Mouse (Mus musculus): ENCODE results near the gene Syp. TPM values are rescaled to one million over a fixed set of nuclear protein-coding genes. Genes with fewer than 3 reads are reported as not detected.

The Syp gene
- polyA plus RNA-seq, 1 experiment = 961 TPM

DNA sequence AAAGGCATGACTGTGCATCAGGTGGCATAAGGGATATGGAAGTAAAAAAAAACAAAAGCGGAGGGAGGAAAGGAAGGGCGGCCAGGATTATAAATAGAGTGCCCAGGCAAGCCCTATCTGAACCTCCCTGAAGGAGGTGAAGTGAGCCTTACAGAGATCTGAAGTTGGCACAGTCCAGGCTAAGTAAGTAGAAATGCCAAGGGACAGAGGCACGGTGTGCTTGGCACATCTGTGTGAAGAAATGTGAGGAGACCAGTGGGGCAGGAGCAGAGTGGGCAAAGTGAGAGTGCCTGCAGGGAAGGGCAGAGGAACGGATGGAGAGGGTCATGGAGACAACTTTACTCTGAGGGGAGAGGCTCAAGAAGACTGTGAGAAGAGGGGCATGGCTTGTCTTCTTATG, 22.8 kb downstream of the Syp start:
- DNase-seq (ENCODE audit: extremely low spot score in 1 of 2, low spot score in 1 of 2) = no peak

DNA sequence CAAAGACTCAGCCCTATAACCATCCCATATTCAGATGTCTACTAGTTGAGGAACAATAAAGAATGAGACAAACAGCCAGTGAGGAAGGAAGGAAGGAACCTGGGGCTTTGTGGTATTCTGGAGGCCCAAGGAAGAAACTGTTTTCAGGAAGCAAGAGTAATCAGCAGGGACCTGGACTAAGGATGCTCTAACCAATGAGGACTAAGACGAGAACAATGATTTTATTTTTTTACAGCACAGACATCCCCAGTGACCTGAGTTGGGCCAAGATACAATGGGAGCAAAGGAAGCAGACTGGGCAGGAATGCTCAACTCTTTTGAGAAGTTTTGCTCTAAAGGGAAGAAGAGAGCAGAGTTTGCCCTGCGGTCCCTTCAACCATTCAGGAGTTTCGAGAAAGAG, 24.7 kb downstream of the Syp start:
- no peak for DNase-seq (ENCODE audit: extremely low spot score in 1 of 2, low spot score in 1 of 2)

DNA sequence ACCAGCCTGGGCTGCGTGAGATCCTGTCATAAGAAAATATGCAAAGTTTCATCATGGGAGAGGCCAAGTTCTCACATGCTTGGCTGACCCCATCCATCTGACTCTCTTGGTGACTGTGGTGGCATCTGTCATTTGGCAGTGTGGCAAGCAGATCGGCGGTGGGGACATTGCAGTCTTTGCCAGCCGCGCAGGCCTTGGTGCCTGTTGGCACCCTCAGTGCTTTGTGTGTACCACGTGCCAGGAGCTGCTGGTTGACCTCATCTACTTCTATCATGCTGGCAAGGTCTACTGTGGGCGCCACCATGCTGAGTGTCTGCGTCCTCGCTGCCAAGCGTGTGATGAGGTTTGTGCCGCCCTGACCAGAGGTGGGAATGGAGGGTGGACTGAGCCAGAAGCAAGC, 26.5 kb downstream of the Syp start:
- DNase-seq (ENCODE audit: extremely low spot score in 1 of 2, low spot score in 1 of 2) = no peak

DNA sequence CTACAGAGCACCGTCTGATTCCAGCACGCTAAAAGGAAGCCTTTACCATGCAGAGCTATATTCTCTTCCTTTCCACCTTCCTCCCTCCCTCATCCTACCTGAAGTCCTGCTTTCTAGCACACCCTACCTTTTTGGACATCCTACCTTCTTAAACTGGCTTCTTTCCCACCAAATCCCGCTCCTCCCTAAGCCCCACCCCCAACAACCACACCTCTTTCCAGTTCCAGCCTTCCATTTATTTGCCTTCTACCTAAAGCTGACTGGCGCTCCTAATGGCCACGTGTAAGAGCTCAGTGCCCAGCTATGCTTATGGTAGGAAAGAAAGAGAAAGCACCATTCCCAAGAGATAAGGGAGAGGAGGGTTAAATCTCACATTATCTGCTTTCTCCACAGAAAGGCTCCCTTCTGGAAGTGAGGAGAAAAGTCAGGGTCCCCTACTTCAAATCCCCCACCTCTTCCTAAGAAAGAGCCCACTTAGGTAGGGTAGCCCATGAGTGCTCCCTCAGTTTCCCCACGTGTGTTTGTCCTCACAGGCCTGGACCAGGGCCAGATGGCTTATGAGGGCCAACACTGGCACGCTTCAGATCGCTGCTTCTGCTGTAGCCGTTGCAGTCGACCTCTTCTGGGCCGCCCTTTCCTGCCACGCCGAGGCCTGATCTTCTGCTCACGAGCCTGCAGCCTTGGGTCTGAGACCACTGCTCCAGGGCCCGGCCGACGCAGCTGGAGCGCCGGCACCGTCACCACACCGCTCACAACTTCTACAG, 27.6 kb downstream of the Syp start:
- DNase-seq (ENCODE audit: extremely low spot score in 1 of 2, low spot score in 1 of 2) = no peak

DNA sequence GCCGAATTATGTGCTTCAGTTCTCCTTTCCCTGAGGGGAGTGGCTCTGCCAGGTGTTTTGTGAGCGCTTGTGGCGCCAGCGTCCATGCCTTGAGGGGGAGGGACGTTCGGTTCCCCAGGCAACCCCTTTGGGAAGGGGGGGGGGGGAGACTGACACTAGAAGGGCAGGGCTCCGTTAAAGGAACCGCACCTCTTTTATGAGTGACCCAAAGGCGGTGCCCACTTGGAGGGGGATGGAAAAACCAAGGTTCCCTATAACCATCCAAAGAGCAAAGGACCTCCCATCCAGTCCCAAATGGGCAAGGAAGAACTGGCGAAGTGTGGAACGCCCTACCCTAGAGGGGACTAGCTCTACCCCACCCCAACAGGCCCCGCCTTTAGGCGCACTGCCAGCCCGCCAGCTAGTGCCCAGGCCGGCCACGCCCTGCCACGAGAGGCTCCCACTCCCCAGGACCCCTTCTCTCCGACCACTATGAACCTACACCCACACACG, 32.2 kb downstream of the Syp start:
- DNase-seq (ENCODE audit: extremely low spot score in 1 of 2, low spot score in 1 of 2) = no peak

DNA sequence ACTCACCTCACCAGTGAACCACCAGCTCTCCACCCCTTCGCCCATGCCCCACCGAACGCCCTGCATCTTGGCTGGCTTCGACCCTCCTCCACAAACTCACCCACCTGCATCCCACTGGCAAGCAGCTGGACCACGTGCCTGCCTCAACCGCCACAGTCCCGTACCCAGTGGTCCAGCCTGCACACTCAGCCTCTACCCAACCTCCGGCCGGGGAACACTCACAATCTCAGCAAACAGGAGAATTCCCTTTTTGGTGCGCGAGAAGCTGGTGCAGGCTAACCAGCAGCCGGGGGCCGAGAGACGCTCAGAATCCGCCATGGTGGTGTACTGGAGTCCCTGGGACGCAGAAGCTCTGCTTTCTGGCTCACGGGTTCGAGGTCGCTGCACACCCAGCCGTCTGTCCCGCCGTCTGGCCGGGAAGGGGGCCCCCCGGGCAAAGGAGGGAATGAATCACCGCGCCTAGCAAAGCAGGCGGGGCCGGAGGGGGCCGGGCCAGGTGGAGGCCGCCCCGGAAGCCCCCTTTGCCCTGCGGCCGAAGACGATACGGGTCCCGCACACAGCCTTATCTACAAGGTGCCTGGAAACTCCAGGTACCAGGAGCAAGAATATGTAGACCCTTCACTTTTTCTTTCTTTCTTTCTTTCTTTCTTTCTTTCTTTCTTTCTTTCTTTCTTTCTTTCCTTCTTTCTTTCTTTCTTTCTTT, 32.8 kb downstream of the Syp start, which contains the start of gene Plp2:
TSS of gene Plp2 (minus strand) at position 470 of the 703 bp plus-strand sequence.
- no peak for DNase-seq (ENCODE audit: extremely low spot score in 1 of 2, low spot score in 1 of 2)

DNA sequence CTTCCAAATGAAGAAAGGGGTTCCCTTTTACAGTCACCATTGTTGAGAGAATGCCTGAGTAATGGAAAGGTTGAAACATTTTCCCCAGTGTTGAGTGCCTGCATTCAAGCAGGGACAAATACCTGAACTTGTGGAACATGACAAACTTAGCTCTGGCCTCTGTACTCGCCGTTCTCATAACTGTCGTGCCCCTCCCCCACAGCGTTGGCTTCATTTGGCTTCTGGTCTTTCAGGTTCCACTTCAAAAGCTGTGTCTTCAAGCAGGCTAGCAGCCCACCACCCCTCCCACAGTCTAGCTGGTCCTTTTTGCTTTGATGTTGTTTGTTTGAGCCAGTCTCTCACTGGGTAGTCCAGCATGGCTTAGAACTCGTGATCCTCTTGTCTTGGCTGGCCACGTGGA, 34.5 kb downstream of the Syp start:
- DNase-seq (ENCODE audit: extremely low spot score in 1 of 2, low spot score in 1 of 2) = no peak

DNA sequence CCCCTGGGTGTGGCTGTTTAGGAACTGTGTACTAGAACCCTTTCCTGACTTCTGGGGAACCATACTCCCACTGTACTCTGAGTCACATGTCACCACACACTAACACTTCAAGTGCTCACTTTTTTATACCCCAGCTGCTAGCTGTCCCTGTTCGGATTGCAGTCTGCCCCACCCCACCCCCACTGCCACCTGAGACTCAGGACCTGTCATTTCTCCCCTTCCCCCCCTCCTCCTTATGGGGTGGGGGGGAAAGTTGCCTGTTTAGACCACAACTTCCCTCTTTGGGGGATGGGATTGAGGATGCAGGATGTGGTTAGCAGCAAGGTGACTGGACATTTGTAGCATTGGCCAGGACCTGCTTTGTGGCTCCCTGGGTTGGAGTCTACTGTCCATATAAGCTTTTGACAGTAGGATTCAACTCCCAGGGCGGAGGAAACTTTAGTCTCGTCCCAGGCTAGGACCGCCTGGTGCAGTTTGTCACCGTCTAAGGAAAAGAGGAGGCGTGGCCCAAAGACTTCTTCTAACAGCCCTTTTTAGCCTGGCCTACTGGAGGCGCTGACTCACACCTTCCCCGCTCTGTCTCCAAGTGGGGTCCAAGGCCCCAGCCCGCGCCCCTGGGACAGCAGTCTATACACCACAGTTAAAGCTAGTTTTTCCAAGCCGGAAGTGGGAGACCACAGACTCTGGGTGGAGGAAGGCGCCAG, 35.5 kb downstream of the Syp start:
- no peak for DNase-seq (ENCODE audit: extremely low spot score in 1 of 2, low spot score in 1 of 2)

DNA sequence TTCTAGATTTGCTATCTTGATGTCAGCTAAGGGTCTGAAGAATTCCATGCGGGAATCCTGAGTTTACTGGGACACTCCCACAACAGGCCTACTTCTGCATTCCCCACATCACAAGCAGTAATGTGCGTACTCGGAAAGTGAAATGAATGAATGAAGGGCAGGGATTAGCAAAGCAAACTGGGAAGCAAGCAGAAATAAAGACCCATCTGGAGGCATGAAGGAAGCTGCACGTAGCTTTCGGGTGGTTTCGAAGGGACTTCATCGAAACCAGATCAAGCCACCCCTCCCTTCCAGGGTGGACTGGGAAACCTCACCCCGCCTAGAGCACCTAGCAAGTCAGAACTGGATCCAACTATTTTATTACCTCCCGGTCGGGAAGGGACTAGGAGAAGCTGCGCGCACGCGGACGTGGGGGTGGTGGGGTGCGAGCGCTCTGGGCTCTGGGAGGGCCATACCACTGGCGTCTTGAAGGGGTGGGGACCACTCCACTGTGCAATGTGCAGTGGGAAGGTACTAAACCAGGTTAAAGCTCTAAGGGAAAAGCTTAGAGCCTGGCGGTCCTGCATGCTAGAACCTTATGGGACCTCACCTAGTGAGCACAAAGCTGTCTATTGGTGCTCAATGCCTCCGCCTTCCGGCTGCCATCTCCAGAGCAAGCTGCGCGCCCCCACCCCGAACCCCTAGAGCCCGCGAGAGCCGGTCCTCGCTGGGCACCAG, 36.2 kb downstream of the Syp start:
- no peak for DNase-seq (ENCODE audit: extremely low spot score in 1 of 2, low spot score in 1 of 2)

DNA sequence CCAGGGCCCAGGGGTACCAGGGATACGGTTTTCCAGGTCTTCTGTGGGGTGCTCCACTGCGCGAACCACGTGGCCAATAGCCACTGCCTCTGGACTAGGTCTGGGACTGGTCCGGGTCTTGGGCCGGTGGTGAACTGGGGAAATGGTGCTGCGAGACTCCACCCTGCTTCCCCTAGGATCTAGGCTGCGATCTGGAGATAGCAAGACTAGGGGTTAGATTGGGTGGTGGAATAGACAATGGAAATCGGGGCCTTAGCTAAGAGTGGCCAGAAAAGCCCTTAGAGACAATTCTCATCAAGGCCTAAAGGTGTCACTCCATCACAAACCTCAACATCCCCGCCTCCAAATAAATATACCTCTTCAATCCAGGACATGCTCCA, 36.7 kb downstream of the Syp start:
- no peak for DNase-seq (ENCODE audit: extremely low spot score in 1 of 2, low spot score in 1 of 2)

DNA sequence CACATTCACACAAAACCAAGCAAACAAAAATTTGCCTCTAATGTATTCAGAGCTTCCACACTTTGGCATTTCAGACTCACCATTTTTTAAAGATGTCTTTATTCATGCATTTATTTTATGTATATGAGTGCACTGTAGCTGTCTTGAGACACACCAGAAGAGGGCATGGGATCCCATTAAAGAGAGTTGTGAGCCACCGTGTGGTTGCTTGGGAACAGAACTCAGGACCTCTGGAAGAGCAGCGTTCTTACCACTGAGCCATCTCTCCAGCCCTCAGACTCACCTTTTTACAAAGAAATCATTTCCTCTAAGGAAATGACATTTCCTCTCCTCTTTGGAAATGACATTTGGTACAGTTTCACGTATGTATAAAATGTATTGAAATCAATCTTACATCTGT, 40.7 kb downstream of the Syp start:
- DNase-seq (ENCODE audit: extremely low spot score in 1 of 2, low spot score in 1 of 2) = peak in 1 of 2 experiments; percentile 12

DNA sequence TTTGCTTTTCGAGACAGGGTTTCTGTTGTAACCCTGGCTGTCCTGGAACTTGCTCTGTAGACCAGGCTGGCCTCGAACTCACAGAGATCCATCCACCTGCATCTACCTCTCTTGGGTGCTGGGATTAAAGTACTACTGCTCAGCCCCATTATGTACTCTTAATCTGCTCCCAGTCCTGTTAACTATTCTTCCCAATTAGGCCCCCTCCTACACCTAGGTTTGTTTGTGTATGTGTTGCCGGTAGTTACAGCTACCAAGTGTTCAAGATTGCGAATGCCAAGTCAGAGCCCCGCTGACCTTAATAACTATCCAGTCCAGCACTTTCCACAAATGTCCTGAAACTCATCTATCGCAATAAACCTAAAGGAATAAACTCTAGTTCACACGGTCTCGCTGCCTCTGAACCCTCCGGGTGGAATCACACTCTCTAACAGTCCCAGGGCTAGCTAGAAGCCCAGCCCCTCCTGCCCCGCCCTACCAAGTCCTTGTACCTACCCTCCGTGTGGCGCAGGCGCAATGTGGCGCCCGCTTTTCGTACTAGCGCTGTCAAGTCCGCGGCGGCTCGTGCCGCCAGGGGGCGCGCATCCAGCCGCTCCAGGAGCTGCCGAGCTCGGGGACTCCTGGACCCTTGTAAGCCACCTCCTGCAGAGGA, 41.3 kb downstream of the Syp start:
- DNase-seq (ENCODE audit: extremely low spot score in 1 of 2, low spot score in 1 of 2) = peak; percentile 46 to 88

DNA sequence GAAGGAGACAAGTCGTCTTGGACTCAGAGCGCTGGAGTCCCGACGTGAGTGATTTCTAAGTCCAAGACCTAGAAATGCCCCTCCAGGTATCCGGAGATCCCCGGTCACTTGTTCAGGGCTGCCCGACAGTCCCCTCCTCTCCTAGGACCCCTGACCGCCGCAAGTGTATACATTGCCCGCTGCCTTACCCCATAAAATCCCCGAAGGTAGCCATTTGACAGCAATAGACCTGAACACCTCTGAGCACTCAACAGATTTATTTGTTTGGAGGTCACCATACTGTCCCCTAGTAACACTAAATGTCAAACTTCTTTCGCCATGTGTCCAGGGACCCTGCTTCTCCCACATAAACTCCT, 41.8 kb downstream of the Syp start:
- DNase-seq (ENCODE audit: extremely low spot score in 1 of 2, low spot score in 1 of 2) = no peak

DNA sequence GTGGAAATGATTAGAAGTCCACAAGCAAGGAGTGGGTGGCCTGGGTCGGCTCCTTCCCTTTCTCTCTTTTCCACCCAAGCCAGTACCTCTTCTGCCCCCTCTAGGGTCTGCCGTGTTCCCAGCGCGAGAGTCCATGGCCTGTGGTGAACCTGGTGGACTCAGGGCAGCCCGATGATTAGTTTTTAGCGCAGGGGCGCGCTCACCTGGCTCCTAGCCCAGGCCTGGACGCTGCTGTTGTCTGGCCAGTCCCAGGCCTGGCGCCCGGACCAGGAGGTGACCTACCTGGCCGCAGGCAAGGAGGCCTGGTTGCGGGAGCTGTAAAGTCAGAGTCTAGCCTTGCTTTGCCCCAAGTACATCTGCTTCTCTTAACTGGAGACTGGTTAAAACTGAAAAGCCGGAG, 42.6 kb downstream of the Syp start, which contains the start of gene Magix:
TSS of gene Magix (minus strand) at position 388 of the 400 bp plus-strand sequence.
- DNase-seq (ENCODE audit: extremely low spot score in 1 of 2, low spot score in 1 of 2) = no peak

DNA sequence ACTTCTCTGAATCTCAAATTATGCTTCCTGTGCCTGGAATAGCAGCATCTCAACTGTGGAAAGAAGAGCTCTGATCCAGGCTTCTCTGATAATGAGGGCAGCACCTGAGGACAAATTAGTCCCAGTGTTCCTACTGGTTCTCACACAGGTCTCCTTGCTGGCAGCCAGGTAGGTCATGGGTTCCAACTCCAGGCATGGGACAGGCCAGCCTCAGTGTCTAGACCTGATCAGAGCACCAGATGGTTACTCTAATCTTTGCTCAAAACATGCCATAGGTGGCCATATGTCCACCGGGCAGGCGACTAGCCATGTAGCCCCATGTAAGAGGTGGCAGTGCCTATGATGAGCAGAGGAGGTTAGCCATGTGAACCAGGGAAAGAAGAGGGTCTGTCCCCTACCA, 50.0 kb downstream of the Syp start:
- DNase-seq (ENCODE audit: extremely low spot score in 1 of 2, low spot score in 1 of 2) = no peak

DNA sequence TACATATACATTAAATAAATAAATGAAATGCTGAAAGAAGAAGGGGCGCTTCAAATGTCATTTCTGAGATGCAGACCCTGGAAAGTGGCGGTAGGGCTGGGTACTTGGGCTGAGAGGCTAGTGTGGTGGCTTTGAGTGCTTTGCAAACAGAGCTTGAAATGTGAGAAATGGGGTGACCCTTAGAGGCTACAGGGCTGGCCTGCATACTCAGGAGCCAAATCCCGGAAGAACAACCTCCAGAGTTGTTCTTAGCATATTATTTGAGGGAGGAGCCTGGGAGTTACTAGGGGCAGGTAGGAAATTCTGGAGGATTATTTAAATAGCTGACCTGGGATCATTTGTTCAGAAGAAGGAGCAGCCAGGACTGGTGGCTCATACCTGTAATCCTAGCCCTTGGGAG, 52.2 kb downstream of the Syp start:
- no peak for DNase-seq (ENCODE audit: extremely low spot score in 1 of 2, low spot score in 1 of 2)

DNA sequence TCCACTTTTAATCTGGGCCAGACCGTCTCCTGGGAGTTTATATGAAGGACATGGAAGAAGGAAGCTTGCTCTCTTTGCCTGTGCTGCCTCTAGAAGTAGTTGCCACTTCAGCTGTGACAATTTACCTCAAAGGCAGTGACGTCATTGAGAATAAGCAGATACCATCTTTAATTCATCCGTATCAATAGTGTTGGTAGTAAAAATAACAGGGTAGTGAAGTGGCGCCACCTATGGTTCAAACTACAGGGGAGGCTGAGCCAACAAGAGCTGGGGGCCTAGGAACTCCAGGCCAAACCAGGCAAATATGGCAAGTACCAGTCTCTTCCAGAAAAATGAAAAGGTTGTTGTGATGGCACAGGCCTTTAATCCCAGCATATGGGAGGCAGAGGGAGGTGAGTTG, 54.6 kb downstream of the Syp start:
- no peak for DNase-seq (ENCODE audit: extremely low spot score in 1 of 2, low spot score in 1 of 2)

DNA sequence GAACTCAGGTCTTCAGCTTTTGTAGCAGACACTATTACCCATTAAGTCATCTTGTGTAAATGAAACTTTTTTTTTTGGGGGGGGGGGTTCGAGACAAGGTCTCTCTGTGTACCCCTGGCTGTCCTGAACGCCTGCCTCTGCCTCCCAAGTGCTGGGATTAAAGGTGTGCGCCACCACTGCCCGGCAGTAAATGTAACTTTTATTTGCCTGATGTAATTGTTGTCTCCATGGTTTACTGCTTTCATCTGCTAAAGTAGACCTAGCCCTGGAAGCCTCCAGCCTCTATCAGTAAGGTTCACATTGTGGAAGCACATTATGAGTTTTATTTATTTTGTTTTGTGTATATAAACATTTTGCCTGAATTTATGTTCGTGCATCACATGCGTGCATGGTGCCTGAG, 58.2 kb downstream of the Syp start:
- no peak for DNase-seq (ENCODE audit: extremely low spot score in 1 of 2, low spot score in 1 of 2)

DNA sequence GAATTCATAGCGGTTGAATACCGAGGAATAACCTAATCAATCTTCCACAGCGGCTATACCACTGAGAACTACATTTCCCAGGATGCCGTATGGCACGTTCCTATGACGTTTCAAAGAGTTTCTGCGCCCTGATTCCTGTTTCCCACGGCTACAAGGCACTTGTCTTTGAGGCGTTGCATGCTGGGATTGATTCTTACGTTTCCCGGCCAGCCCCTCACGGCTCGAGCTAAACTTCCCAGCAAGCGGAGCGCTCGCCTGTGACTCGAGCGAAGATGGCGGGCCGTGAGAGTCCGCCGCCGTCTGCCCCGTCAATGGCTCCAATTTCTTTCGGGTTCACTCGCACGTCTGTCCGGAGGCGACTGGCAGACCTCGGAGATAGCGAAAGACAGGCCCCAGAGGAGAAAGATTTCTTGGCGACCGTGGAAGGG, 58.7 kb downstream of the Syp start, which contains the start of gene Gpkow:
TSS of gene Gpkow (plus strand) at position 178 of the 428 bp plus-strand sequence.
- DNase-seq (ENCODE audit: extremely low spot score in 1 of 2, low spot score in 1 of 2) = peak; percentile 85 to 89
